Mouse (Mus musculus): ENCODE data around the gene Vmn1r200.

Vmn1r200 gene

DNA sequence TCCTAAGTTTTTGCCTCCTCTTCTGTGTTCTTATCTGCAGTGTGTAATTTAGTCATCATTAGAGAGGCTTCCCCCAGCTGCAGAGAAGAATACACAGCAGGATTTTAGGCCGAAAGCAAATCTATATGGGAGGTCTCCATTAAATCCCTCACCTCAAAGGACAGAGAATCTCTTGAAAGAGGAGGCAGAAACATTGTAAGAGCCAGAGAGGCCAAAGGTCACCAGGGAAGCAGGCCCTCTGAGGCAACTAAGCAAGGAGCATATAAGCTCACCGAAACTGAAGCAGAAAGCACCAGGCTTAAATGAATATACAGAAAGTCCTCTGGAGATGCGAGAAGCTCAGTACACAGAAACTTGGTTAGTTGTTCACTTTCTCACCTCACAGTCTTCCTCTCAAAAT, at the start of gene Vmn1r200:
Vmn1r200 (plus strand) TSS at position 301 of the 400 bp plus-strand sequence.
- DNase-seq (ENCODE audit: low spot score): no peak

DNA sequence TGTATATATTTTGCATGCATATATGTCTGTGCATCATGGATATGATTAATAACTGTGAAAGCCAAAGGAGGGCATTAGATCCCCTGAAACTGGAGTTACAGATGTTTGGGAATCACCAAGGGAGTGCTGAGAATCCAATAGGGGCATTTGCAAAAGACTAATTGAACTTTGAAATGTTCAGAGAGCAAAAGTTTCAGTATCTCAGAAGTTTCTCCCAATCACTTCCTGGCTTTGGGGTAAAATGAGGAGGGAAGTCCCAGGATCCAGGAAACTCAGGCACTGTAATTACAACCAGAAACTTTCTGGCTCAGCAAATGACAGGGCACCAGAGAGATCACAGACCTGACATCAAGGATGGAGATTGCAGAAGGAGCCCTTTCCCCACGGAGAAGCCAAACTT, 40.1 kb upstream of the Vmn1r200 start, which contains the start of gene Vmn1r198:
Vmn1r198 (plus strand) TSS at position 301 of the 400 bp plus-strand sequence.
- DNase-seq (ENCODE audit: low spot score): no peak

DNA sequence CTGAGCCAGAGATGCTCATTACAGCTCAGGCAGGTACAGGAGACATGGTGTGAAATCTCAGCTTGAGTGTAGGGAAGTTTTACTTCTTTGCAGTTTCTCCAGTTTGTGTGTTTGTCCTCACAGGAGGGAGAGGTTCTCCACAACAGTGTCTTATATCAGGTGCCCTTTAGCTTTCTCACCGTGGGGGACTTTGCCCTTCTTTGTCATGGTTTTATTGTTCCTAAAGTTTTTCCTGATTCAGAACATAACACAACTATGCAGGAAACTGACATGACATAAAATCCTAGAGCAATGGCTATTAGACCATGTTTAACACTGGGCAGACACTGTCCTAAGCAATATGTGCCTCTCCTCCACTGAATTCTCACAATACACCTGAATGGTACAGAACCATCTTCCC, 39.4 kb upstream of the Vmn1r200 start:
- DNase-seq (ENCODE audit: low spot score): no peak

DNA sequence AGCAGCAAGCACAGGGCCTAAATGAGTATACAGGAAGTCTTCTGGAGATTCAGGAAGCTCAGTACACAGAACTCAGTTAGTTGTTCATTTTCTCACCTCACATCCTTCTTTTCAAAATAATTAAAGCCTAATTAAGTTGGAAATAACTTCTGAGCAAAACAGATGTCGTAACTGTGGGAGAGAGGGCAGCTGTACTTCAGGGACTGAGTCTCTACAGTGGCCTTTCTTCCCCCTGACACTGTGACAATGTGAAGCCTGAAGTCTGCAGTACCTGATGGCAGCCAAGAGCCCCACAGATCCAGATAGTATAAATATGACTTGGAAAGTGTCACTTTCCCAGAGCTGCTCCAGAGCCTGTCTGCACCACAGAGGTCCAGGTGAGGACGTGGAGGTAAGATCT, 10.7 kb upstream of the Vmn1r200 start, which contains the start of gene Vmn1r199:
Vmn1r199 (plus strand) TSS at position 301 of the 400 bp plus-strand sequence.
- DNase-seq (ENCODE audit: low spot score): no peak

DNA sequence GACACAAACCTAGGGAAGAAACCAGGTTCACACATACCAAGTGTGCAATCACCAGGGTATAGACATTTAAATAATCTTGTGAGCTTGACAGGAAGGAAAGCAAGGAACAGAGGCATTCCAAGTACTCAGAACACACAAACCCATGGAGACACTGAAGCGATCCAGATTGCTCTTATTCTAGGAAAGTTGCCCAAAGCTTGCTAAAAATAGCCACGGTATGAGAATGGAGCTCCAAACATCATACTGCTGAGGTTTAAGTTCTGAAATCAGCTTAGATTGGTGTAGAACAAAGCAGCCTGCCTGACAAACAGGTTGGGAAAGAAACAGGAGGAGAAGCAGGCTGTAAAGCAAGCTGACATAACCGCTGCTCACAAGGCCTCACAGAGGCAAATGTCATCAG, 9.0 kb upstream of the Vmn1r200 start:
- peak; percentile 47 for DNase-seq (ENCODE audit: low spot score)

DNA sequence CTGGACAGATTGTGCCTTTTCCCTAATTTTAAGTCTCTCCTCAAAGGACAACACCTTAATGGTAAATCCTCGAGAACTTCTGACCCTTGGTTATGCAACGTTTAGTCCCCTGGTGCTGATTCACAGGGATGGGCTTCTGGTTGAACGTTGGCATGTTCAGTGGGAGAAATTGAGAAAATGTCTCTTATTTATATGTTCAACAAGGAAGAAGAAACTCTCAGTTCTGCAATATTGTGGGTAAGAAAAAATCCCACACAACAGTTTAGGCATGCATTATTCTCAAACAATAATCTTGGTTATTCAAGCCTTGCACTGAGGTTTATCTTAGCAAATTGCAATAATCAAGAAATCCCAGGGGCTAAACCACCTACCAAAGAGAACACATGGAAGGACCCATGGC, 6.8 kb upstream of the Vmn1r200 start:
- no peak for DNase-seq (ENCODE audit: low spot score)

DNA sequence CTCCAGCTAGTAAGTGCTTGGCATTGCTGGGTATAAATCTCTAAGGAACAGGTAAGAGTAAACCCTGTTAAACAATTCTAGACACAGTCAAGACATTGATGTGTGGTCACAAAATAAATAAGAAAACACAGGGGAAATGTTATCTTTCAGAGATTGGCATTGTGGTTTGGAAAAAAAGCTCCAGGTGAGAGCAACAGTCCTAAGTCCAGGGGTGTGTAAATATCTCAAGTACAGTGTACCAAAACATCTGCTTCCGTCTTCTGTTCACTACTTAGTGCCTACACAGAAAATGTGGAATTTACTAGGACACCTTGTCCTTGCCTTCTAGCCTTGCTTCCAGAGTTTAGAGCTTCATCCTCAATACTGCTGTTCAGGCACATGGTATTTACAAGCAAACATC, 3.1 kb upstream of the Vmn1r200 start:
- DNase-seq (ENCODE audit: low spot score): no peak

DNA sequence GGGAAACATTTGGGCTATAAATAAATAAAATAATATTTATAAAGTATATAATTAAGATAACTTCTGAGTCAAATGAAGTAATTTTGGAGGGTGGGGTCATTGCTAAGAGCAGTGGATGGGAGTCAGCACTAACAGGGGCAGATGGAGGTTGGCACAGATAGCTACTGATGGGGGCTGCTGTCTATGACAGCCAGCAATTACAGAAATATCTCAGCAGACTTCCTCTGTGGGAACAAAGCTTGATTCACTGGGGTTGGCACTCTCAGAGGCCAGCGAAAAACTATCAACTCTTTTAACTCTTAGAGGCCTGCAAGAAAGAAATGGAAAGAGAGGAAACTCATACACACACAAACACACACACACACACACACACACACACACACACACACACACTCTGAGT, 12.8 kb downstream of the Vmn1r200 start:
- peak; percentile 20 for DNase-seq (ENCODE audit: low spot score)

Measured in layer of hippocampus, adult 11-12 months (tissue).